Mouse (Mus musculus) liver, adult (tissue): ENCODE data around the gene Gm2663.

Source experiments
- GATA4 ChIP-seq: IDR thresholded peaks from 2 replicates; pipeline ENCODE4 v1.6.1; 2014; ENCODE audit warnings: mild to moderate bottlenecking, low read length; ENCODE audit not compliant: insufficient replicate concordance

The Gm2663 gene

GRCm38 (mm10) chr6:40953716-40954115 lies 45.6 kb downstream of the Gm2663 start:
- no peak for TF ChIP-seq GATA4

GRCm38 (mm10) chr6:40951770-40952169 lies 47.5 kb downstream of the Gm2663 start, which contains the start of gene Gm4744:
Gene Gm4744, minus strand, starts transcription at chr6:40951870.
- TF ChIP-seq GATA4, result no peak
